19 mouse cellular contexts compared by ENCODE assay signal in the genomic region with DNA sequence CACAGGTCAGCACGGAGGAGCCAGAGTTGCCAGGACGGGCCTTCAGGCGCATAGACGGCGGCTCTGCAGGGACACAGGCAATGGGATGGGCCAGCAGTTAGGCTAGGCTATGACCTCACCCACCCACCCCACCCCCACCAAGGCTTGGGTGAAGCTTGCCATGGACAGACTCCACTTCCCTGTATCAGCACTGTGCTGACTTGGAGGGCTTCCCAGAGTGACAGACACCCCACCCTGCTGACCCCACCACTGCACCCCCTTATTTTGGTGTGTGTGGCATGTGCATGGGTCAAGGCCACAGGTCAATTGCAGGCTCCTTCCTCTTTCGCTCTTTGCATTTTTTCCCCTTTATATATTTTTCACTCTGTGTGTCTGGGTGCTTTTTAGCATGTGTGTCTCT. TPM values are rescaled to one million over a fixed set of nuclear protein-coding genes. Genes with fewer than 3 reads are reported as not detected.
DNase-seq lines count a peak whose midpoint lies in the region; ATAC-seq lines count a peak whose summit lies in the region.
"Had no signal": no experiment of that assay in that cellular context is flagged by ENCODE, and none has a peak within 500 bp of the region (broad histone marks: within the 10 kb centered on the region; RNA-seq: fewer than 3 reads in every experiment).

No protein-coding gene starts in this region.

- DNase-seq in adrenal gland, postnatal 14 days, result peak; percentile 4
- no peak for DNase-seq in adrenal gland, postnatal 10 days
- DNase-seq in heart, adult 9 months (ENCODE audit: low spot score in 2 of 2), result peak; percentile 41 to 49
- peak; percentile 31 for DNase-seq in lung, postnatal 25 days (ENCODE audit: low spot score)
- DNase-seq in lung, postnatal 36 days, result no peak
- DNase-seq in thymus, adult 18-20 months, result no peak
- no peak for DNase-seq in cerebellum, adult 9-11 months
- DNase-seq: cerebellum, adult 2 months; left cerebral cortex, postnatal 4 days; liver; lung, postnatal 14 days; midbrain, embryonic 14.5 days; right cerebral cortex, postnatal 14 days had no signal

- H3K4me3 ChIP-seq in heart, embryonic 12.5 days, result no peak overlapping the region
- H3K4me3 ChIP-seq: left cerebral cortex, adult 2 months; neural tube, embryonic 12.5 days had no signal

- peaks cover 27% of the 10 kb centered on the region for H3K4me1 ChIP-seq in heart, embryonic 12.5 days (replicated peaks)

- no peak overlapping the region for H3K9ac ChIP-seq in heart, embryonic 12.5 days
- H3K9ac ChIP-seq: neural tube, embryonic 12.5 days had no signal

- WGBS in heart, embryonic 12.5 days, result 63% methylated on average over 6 of the region's 6 CpGs

- no peak for ATAC-seq in heart, embryonic 12.5 days (ENCODE audit: insufficient number of reproducible peaks, low FRiP score)
- ATAC-seq: CD4-positive, CD25-positive, alpha-beta regulatory T cell, adult 4 months; intestine, postnatal 0 days had no signal

- no peaks in the 10 kb centered on the region for H3K9me3 ChIP-seq in heart, embryonic 12.5 days (replicated peaks)
- H3K9me3 ChIP-seq: neural tube, embryonic 12.5 days had no signal

- peaks cover 3% of the 10 kb centered on the region; the same call in 1 of the 2 replicates for H3K36me3 ChIP-seq in heart, embryonic 12.5 days
- H3K36me3 ChIP-seq: neural tube, embryonic 12.5 days had no signal

- H3K27ac ChIP-seq in heart, embryonic 12.5 days (ENCODE audit: poor library complexity, severe bottlenecking), result no peak overlapping the region
- H3K27ac ChIP-seq: left cerebral cortex, adult 2 months; neural tube, embryonic 12.5 days; stomach, postnatal 0 days had no signal

- no peak overlapping the region for H3K4me2 ChIP-seq in heart, embryonic 12.5 days
- H3K4me2 ChIP-seq: neural tube, embryonic 12.5 days had no signal

- H3K27me3 ChIP-seq in heart, embryonic 12.5 days (replicated peaks), result no peaks in the 10 kb centered on the region
- H3K27me3 ChIP-seq: neural tube, embryonic 12.5 days had no signal

RNA-seq across cellular contexts. Expression of gene Rcn3, which starts 3.3 kb away (rescaled TPM):
- total RNA-seq in adrenal gland, postnatal 14 days (2021), result 38.2 and 39.1 TPM in 2 replicates
- 10 to 100 TPM; 65.2 to 71.2 TPM for total RNA-seq in adrenal gland, postnatal 10 days (2021)
- 290 and 291 TPM in 2 replicates for polyA plus RNA-seq in heart, embryonic 12.5 days (2016; fragmentation: Nextera tagmentation; extraction: Ambion mirVana)

RNA-seq across cellular contexts. Expression of gene Fcgrt, which starts 8.3 kb away (rescaled TPM):
- total RNA-seq in adrenal gland, postnatal 14 days (2021), result 138 and 152 TPM in 2 replicates
- 100 to 1,000 TPM; 169 to 185 TPM for total RNA-seq in adrenal gland, postnatal 10 days (2021)
- polyA plus RNA-seq in heart, embryonic 12.5 days (2016; fragmentation: Nextera tagmentation; extraction: Ambion mirVana), result 28.1 and 28.3 TPM in 2 replicates

RNA-seq across cellular contexts. Expression of gene Rps11, which starts 28.9 kb away (rescaled TPM):
- 1,189 and 1,386 TPM in 2 replicates for total RNA-seq in adrenal gland, postnatal 14 days (2021)
- total RNA-seq in adrenal gland, postnatal 10 days (2021), result 1,000 to 10,000 TPM; 1,283 to 1,295 TPM
- 1,003 and 1,022 TPM in 2 replicates for polyA plus RNA-seq in heart, embryonic 12.5 days (2016; fragmentation: Nextera tagmentation; extraction: Ambion mirVana)

RNA-seq across cellular contexts. Expression of gene Prrg2, which starts 32.9 kb away (rescaled TPM):
- 16.0 and 16.3 TPM in 2 replicates for total RNA-seq in adrenal gland, postnatal 14 days (2021)
- total RNA-seq in adrenal gland, postnatal 10 days (2021), result 10 to 100 TPM; 18.5 to 20.0 TPM
- polyA plus RNA-seq in heart, embryonic 12.5 days (2016; fragmentation: Nextera tagmentation; extraction: Ambion mirVana), result 13.6 and 14.0 TPM in 2 replicates

RNA-seq across cellular contexts. Expression of gene Nosip, which starts 33.1 kb away (rescaled TPM):
- total RNA-seq in adrenal gland, postnatal 14 days (2021), result 41.6 and 47.5 TPM in 2 replicates
- total RNA-seq in adrenal gland, postnatal 10 days (2021), result 10 to 100 TPM; 39.7 to 45.9 TPM
- 43.3 and 45.7 TPM in 2 replicates for polyA plus RNA-seq in heart, embryonic 12.5 days (2016; fragmentation: Nextera tagmentation; extraction: Ambion mirVana)

Comparison
In these comparisons a context has a peak if more than half of its experiments do, and no peak if none do; other contexts are left out.
1. DNase-seq: peak in adrenal gland, postnatal 14 days (single experiment), heart, adult 9 months (2 of 2) and lung, postnatal 25 days (single experiment); none in adrenal gland, postnatal 10 days (single experiment), lung, postnatal 36 days (single experiment), thymus, adult 18-20 months (0 of 2) and cerebellum, adult 9-11 months (single experiment).